Mouse (Mus musculus) lung, postnatal 0 days (tissue): ENCODE data around the gene Ptprn2. TPM values are rescaled to one million over a fixed set of nuclear protein-coding genes. Genes with fewer than 3 reads are reported as not detected.

ENCODE experiments used
- ATAC-seq: fragments of 200-750 bp; cut with Nextera tagmentation; 2 replicates; pipeline ENCODE4 v1.8.0; 2017; ENCODE audit warnings: moderate library complexity
- DNase-seq: peaks from one replicate; pipeline ENCODE4 v3.0.0-alpha.2; 2016; ENCODE audit warnings: low spot score
- H3K27ac ChIP-seq: fragments of 300-500 bp; sonication (generic); 2 replicates; pipeline ENCODE4 v1.5.1; 2014; ENCODE audit warnings: antibody characterized with exemption, mild to moderate bottlenecking, low read length, mixed read lengths
- H3K27me3 ChIP-seq: fragments of 300-500 bp; sonication (generic); replicated peaks from 2 replicates; pipeline ENCODE4 v1.6.1; 2014; ENCODE audit warnings: low read length, mixed read lengths; ENCODE audit not compliant: insufficient read depth
- H3K36me3 ChIP-seq: fragments of 300-500 bp; sonication (generic); 2 replicates; pipeline ENCODE4 v1.6.1; 2014; ENCODE audit warnings: low read length, mixed read lengths; ENCODE audit not compliant: insufficient read depth
- H3K4me1 ChIP-seq: fragments of 300-500 bp; sonication (generic); 2 replicates; pipeline ENCODE4 v1.6.1; 2014; ENCODE audit warnings: antibody characterized with exemption, low read depth, low read length, mixed read lengths; ENCODE audit not compliant: insufficient read depth
- H3K4me2 ChIP-seq: fragments of 300-500 bp; sonication (generic); replicated peaks from 2 replicates; pipeline ENCODE4 v1.6.1; 2014; ENCODE audit warnings: low read depth, mild to moderate bottlenecking, low read length, moderate library complexity, mixed read lengths
- H3K4me3 ChIP-seq: fragments of 300-500 bp; sonication (generic); 2 replicates; pipeline ENCODE4 v1.5.1; 2014; ENCODE audit warnings: low read depth, low read length
- H3K9ac ChIP-seq: fragments of 300-500 bp; sonication (generic); replicated peaks from 2 replicates; pipeline ENCODE4 v1.6.1; 2014; ENCODE audit warnings: low read depth, mild to moderate bottlenecking
- H3K9me3 ChIP-seq: fragments of 300-500 bp; sonication (generic); 2 replicates; pipeline ENCODE4 v1.6.1; 2016; ENCODE audit warnings: low read length, mixed read lengths
- CTCF ChIP-seq: IDR thresholded peaks from 2 replicates; pipeline ENCODE4 v1.5.1; 2016; ENCODE audit warnings: antibody characterized with exemption, mild to moderate bottlenecking
- EP300 ChIP-seq: IDR thresholded peaks from 2 replicates; pipeline ENCODE4 v1.6.1; 2016; ENCODE audit warnings: antibody characterized with exemption, mild to moderate bottlenecking, control low read depth
- WGBS: fragments of 180-500 bp; shearing (Covaris S2); extraction: QIAGEN DNeasy Blood & Tissue Kit; methylation state at CpG from one replicate; pipeline ENCODE4 v1.1.7; 2014; 5-methylcytosine and 5-hydroxymethylcytosine counted together
- microRNA counts: library from miRNA; unstranded; fragments of <30 nt; microRNA quantifications from one replicate; lab custom pipeline; 2015
- microRNA-seq: library from miRNA; unstranded; fragments of <30 nt; microRNA quantifications from one replicate; pipeline ENCODE4, GENCODE M21; 2016
- polyA plus RNA-seq: library from polyadenylated mRNA; unstranded; fragments of >200 nt; fragmentation: Nextera tagmentation; extraction: Ambion mirVana; gene quantifications from 2 replicates; pipeline ENCODE4 v1.2.1, GENCODE M21; 2015

Ptprn2 gene
- polyA plus RNA-seq, 1 experiment from 2014 or later, result 0.24 TPM

GRCm38 (mm10) chr12:117323017-117323416, 837.5 kb downstream of the Ptprn2 start:
- no peaks in the 10 kb centered on the region for H3K27me3 ChIP-seq
- no peak overlapping the region for H3K4me2 ChIP-seq
- no peaks in the 10 kb centered on the region for H3K36me3 ChIP-seq
- 83% methylated on average over 1 of the region's 3 CpGs for WGBS
- no peak for ATAC-seq
- no peaks in the 10 kb centered on the region for H3K4me1 ChIP-seq
- no peak overlapping the region for H3K4me3 ChIP-seq
- no peak overlapping the region for H3K27ac ChIP-seq
- DNase-seq, result peak; percentile 11
- H3K9me3 ChIP-seq, result no peaks in the 10 kb centered on the region
- TF ChIP-seq EP300 (no peak), CTCF (no peak)
- no peak overlapping the region for H3K9ac ChIP-seq

MicroRNAs within 50 kb of the gene (microRNA counts, 519-probe panel; counts per million panel counts)
- not detected for microRNA mmu-miR-153 (lab: Ali Mortazavi, UCI)

Small RNAs within 50 kb of the gene (microRNA-seq; reads per million reads assigned to microRNA genes)
- gene Mir153, result 54.1 reads per million, percentile 43 among the genes with 10 or more reads in this experiment

Other genes with a start within 250 kb of the Ptprn2 start
- gene Wdr60, start 222.7 kb upstream of the Ptprn2 start, polyA plus RNA-seq, result 15.4 and 16.6 TPM in 2 replicates
- gene Gm11027, start 210.3 kb upstream of the Ptprn2 start, polyA plus RNA-seq, result not detected in 2 replicates
- 16.7 and 17.2 TPM in 2 replicates for gene Esyt2, start 204.5 kb upstream of the Ptprn2 start, polyA plus RNA-seq
- gene Ncapg2, start 80.3 kb upstream of the Ptprn2 start, polyA plus RNA-seq, result 3.4 and 4.5 TPM in 2 replicates